Mouse (Mus musculus) intestine, postnatal 0 days (tissue): Measurements from ENCODE around the gene Lrrc8a. TPM values are rescaled to one million over a fixed set of nuclear protein-coding genes. Genes with fewer than 3 reads are reported as not detected.

ENCODE experiments used
- ATAC-seq: fragments of 200-750 bp; cut with Nextera tagmentation; 2 replicates; pipeline ENCODE4 v1.8.0; 2017; ENCODE audit warnings: mild to moderate bottlenecking, moderate TSS enrichment, moderate library complexity
- H3K27ac ChIP-seq: fragments of 300-500 bp; sonication (generic); 2 replicates; pipeline ENCODE4 v1.5.1; 2014; ENCODE audit warnings: mild to moderate bottlenecking, low read depth, low read length, moderate library complexity
- H3K27me3 ChIP-seq: fragments of 300-500 bp; sonication (generic); replicated peaks from 2 replicates; pipeline ENCODE4 v1.6.1; 2014; ENCODE audit warnings: low read length, mixed read lengths; ENCODE audit not compliant: control insufficient read depth, insufficient read depth
- H3K36me3 ChIP-seq: fragments of 300-500 bp; sonication (generic); 2 replicates; pipeline ENCODE4 v1.6.1; 2014; ENCODE audit warnings: mild to moderate bottlenecking, moderate library complexity; ENCODE audit not compliant: control insufficient read depth, insufficient read depth
- H3K4me1 ChIP-seq: fragments of 300-500 bp; sonication (generic); replicated peaks from 2 replicates; pipeline ENCODE4 v1.6.1; 2014; ENCODE audit warnings: antibody characterized with exemption, low read length, mixed read lengths; ENCODE audit not compliant: control insufficient read depth, insufficient read depth
- H3K4me2 ChIP-seq: fragments of 300-500 bp; sonication (generic); replicated peaks from 2 replicates; pipeline ENCODE4 v1.6.1; 2014; ENCODE audit warnings: low read depth, mild to moderate bottlenecking, moderate library complexity
- H3K4me3 ChIP-seq: fragments of 300-500 bp; sonication (generic); 2 replicates; pipeline ENCODE4 v1.5.1; 2014; ENCODE audit warnings: low read depth, low read length
- H3K9ac ChIP-seq: fragments of 300-500 bp; sonication (generic); 2 replicates; pipeline ENCODE4 v1.6.1; 2014; ENCODE audit warnings: mild to moderate bottlenecking, low read depth, low read length
- H3K9me3 ChIP-seq: fragments of 300-500 bp; sonication (generic); 2 replicates; pipeline ENCODE4 v1.6.1; 2016; ENCODE audit warnings: mixed run types; ENCODE audit not compliant: control insufficient read depth
- CTCF ChIP-seq: sonication (generic); IDR thresholded peaks from 2 replicates; pipeline ENCODE4 v1.5.1; 2016; ENCODE audit warnings: low read depth, mild to moderate bottlenecking, control low read depth, antibody characterized with exemption, moderate library complexity
- WGBS: fragments of 180-500 bp; shearing (Covaris S2); extraction: QIAGEN DNeasy Blood & Tissue Kit; methylation state at CpG from one replicate; pipeline ENCODE4 v1.1.7; 2014; 5-methylcytosine and 5-hydroxymethylcytosine counted together
- polyA plus RNA-seq: library from polyadenylated mRNA; unstranded; fragments of >200 nt; fragmentation: Nextera tagmentation; extraction: Ambion mirVana; gene quantifications from 2 replicates; pipeline ENCODE4 v1.2.1, GENCODE M21; 2015

Gene Lrrc8a
- polyA plus RNA-seq, 1 experiment from 2014 or later: 40.5 TPM

GRCm38 (mm10) chr2:30236426-30237198 is 903 bp upstream of the Lrrc8a start:
- TF ChIP-seq CTCF: no peak
- peaks cover 11% of the 10 kb centered on the region for H3K36me3 ChIP-seq
- no peaks in the 10 kb centered on the region for H3K9me3 ChIP-seq
- H3K4me1 ChIP-seq: peaks cover 3% of the 10 kb centered on the region; the same call in 1 of the 2 replicates
- peak overlapping the region; percentile 78 for H3K4me2 ChIP-seq
- no peaks in the 10 kb centered on the region for H3K27me3 ChIP-seq
- no peak for ATAC-seq
- peak overlapping the region; percentile 93 for H3K4me3 ChIP-seq
- peak overlapping the region; percentile 93 for H3K27ac ChIP-seq
- 2% methylated on average over 18 of the region's 18 CpGs for WGBS
- H3K9ac ChIP-seq: peak overlapping the region; percentile 92

- H3K27ac ChIP-seq: peak overlapping the region; percentile 93
- WGBS: under 1% methylated on average over 26 of the region's 42 CpGs
- peak overlapping the region; percentile 92 for H3K9ac ChIP-seq
- TF ChIP-seq CTCF: no peak
- no peaks in the 10 kb centered on the region for H3K9me3 ChIP-seq
- H3K36me3 ChIP-seq: peaks cover 24% of the 10 kb centered on the region
- H3K27me3 ChIP-seq: no peaks in the 10 kb centered on the region
- peaks cover 9% of the 10 kb centered on the region for H3K4me1 ChIP-seq
- H3K4me2 ChIP-seq: peak overlapping the region; percentile 78
- peak; percentile 76 for ATAC-seq
- H3K4me3 ChIP-seq: peak overlapping the region; percentile 93
Measured at GRCm38 (mm10) chr2:30237881-30238280, 366 bp downstream of the Lrrc8a start.

- Histone ChIP-seq H3K27ac (peak overlapping the region; percentile 93), H3K27me3 (no peaks in the 10 kb centered on the region), H3K9me3 (no peaks in the 10 kb centered on the region), H3K9ac (peak overlapping the region; percentile 92), H3K4me2 (peak overlapping the region; percentile 78), H3K4me1 (peaks cover 10% of the 10 kb centered on the region), H3K4me3 (peak overlapping the region; percentile 93), H3K36me3 (peaks cover 30% of the 10 kb centered on the region)
- no peak for ATAC-seq
- no peak for TF ChIP-seq CTCF
- 56% methylated on average over 3 of the region's 3 CpGs for WGBS
Measured at GRCm38 (mm10) chr2:30238906-30239465, 1.5 kb downstream of the Lrrc8a start.

GRCm38 (mm10) chr2:30239777-30240176 is 2.3 kb downstream of the Lrrc8a start:
- TF ChIP-seq CTCF: no peak
- Histone ChIP-seq H3K4me3 (no peak overlapping the region), H3K4me2 (peak overlapping the region; percentile 78), H3K27ac (peak overlapping the region; percentile 93), H3K36me3 (peaks cover 32% of the 10 kb centered on the region), H3K9me3 (no peaks in the 10 kb centered on the region), H3K27me3 (no peaks in the 10 kb centered on the region), H3K9ac (peak overlapping the region; percentile 37; the same call in 1 of the 2 replicates), H3K4me1 (peaks cover 10% of the 10 kb centered on the region)
- ATAC-seq: no peak
- 30% methylated on average over 4 of the region's 4 CpGs for WGBS

- no peaks in the 10 kb centered on the region for H3K9me3 ChIP-seq
- WGBS: 60% methylated on average over 2 of the region's 2 CpGs
Measured at GRCm38 (mm10) chr2:30240267-30240666, 2.8 kb downstream of the Lrrc8a start, which contains the start of gene Gm28035. TSS of gene Gm28035 (plus strand) at chr2:30240567.

GRCm38 (mm10) chr2:30242509-30242908 is 5.0 kb downstream of the Lrrc8a start:
- H3K4me2 ChIP-seq: no peak overlapping the region
- H3K27me3 ChIP-seq: no peaks in the 10 kb centered on the region
- H3K9ac ChIP-seq: no peak overlapping the region
- peaks cover 10% of the 10 kb centered on the region for H3K4me1 ChIP-seq
- no peak for TF ChIP-seq CTCF
- peak; percentile 32 for ATAC-seq
- no peak overlapping the region for H3K4me3 ChIP-seq
- no peaks in the 10 kb centered on the region for H3K9me3 ChIP-seq
- 46% methylated on average over 4 of the region's 4 CpGs for WGBS
- peaks cover 40% of the 10 kb centered on the region for H3K36me3 ChIP-seq
- peak overlapping the region; percentile 68 for H3K27ac ChIP-seq

More at GRCm38 (mm10) chr2:30240267-30240666, 2.8 kb downstream of the Lrrc8a start, which contains the start of gene Gm28035:
- TF ChIP-seq CTCF: no peak
- Histone ChIP-seq H3K4me1 (peaks cover 10% of the 10 kb centered on the region), H3K4me2 (peak within 1 kb of the TSS; percentile 78), H3K27me3 (no peaks in the 10 kb centered on the region), H3K27ac (peak within 1 kb of the TSS; percentile 93), H3K4me3 (no peak within 1 kb of the TSS), H3K36me3 (peaks cover 32% of the 10 kb centered on the region), H3K9ac (peak within 1 kb of the TSS; percentile 92)
- ATAC-seq: no peak
